Mouse (Mus musculus): Measurements from ENCODE around the gene Gm44579.

- TF ChIP-seq EP300 (IDR thresholded peaks at IDR 0.05) (no peak), CTCF (IDR thresholded peaks at IDR 0.05) (no peak)
These were observed 75.8 kb downstream of the Gm44579 start for GRCm38 (mm10) chr15:98144861-98145507.

Data from lung, postnatal 0 days (tissue).